Mouse (Mus musculus) MEL (cell line): ENCODE measurements around the gene Ttl. TPM values are rescaled to one million over a fixed set of nuclear protein-coding genes. Genes with fewer than 3 reads are reported as not detected.

Experiments
- DNase-seq: peaks from one replicate; pipeline ENCODE4 v3.0.0; 2011; ENCODE audit warnings: low read depth, low spot score
- H3K27ac ChIP-seq: 2 replicates; pipeline ENCODE4 v1.5.1; 2012; ENCODE audit warnings: low read depth, mild to moderate bottlenecking, control low read depth, low read length, moderate library complexity; ENCODE audit not compliant: control insufficient read depth
- H3K27me3 ChIP-seq, 2 experiments: fragments of 150-350 bp in 1 of 2; sonication (generic) in 1 of 2; 2 replicates each; pipeline ENCODE4 v1.6.1; 2012; ENCODE audit warnings: low read length in 2 of 2, mild to moderate bottlenecking in 2 of 2, improper control_type of control experiment in 1 of 2, moderate library complexity in 1 of 2; ENCODE audit not compliant: insufficient read depth in 2 of 2, control insufficient read depth in 1 of 2
- H3K36me3 ChIP-seq, 2 experiments: 2 replicates each; pipeline ENCODE4 v1.6.1; 2012 to 2014; ENCODE audit warnings: low read length in 2 of 2, improper control_type of control experiment in 1 of 2, inconsistent platforms in 1 of 2, mild to moderate bottlenecking in 1 of 2; ENCODE audit not compliant: insufficient read depth in 2 of 2, control insufficient read depth in 1 of 2
- H3K4me1 ChIP-seq, 2 experiments: fragments of 150-350 bp in 1 of 2; sonication (generic) in 1 of 2; 2 replicates each; pipeline ENCODE4 v1.6.1; 2012; ENCODE audit warnings: low read length in 2 of 2, improper control_type of control experiment in 1 of 2, mild to moderate bottlenecking in 1 of 2; ENCODE audit not compliant: insufficient read depth in 2 of 2, control insufficient read depth in 1 of 2
- H3K4me3 ChIP-seq, 2 experiments: fragments of 150-350 bp in 1 of 2; sonication (generic) in 1 of 2; 2 replicates each; pipeline ENCODE4 v1.5.1; 2012; ENCODE audit warnings: low read depth in 2 of 2, low read length in 2 of 2, mild to moderate bottlenecking in 2 of 2, moderate library complexity in 2 of 2, control low read depth in 1 of 2, improper control_type of control experiment in 1 of 2; ENCODE audit not compliant: control insufficient read depth in 1 of 2, insufficient read depth in 1 of 2
- H3K79me2 ChIP-seq: 2 replicates; pipeline ENCODE4 v1.6.1; 2012; ENCODE audit warnings: mild to moderate bottlenecking, low read length, moderate library complexity; ENCODE audit not compliant: control insufficient read depth, poor library complexity, insufficient read depth
- H3K9ac ChIP-seq: 2 replicates; pipeline ENCODE4 v1.6.1; 2012; ENCODE audit warnings: low read depth, mild to moderate bottlenecking, control low read depth, low read length, moderate library complexity; ENCODE audit not compliant: control insufficient read depth, poor library complexity, severe bottlenecking
- H3K9me3 ChIP-seq: fragments of 150-350 bp; sonication (generic); replicated peaks from 2 replicates; pipeline ENCODE4 v1.6.1; 2012; ENCODE audit warnings: mild to moderate bottlenecking, low read length, improper control_type of control experiment, moderate library complexity; ENCODE audit not compliant: insufficient read depth
- BHLHE40 ChIP-seq: IDR thresholded peaks from 2 replicates; pipeline ENCODE4 v1.6.1; 2012; ENCODE audit warnings: low read depth, mild to moderate bottlenecking, inconsistent platforms, low read length, improper control_type of control experiment, borderline replicate concordance
- CHD1 ChIP-seq: IDR thresholded peaks from 2 replicates; pipeline ENCODE4 v1.6.1; 2012; ENCODE audit warnings: low read depth, mild to moderate bottlenecking, inconsistent platforms, low read length, improper control_type of control experiment
- ETS1 ChIP-seq: IDR thresholded peaks from 2 replicates; pipeline ENCODE4 v1.6.1; 2012; ENCODE audit warnings: low read depth, mild to moderate bottlenecking, inconsistent platforms, low read length, improper control_type of control experiment, moderate library complexity
- GABPA ChIP-seq: IDR thresholded peaks from 2 replicates; pipeline ENCODE4 v1.6.1; 2012; ENCODE audit warnings: low read depth, mild to moderate bottlenecking, inconsistent platforms, low read length, improper control_type of control experiment, moderate library complexity
- GATA1 ChIP-seq: IDR thresholded peaks from 2 replicates; pipeline ENCODE4 v1.6.1; 2011; ENCODE audit warnings: low read depth, low read length, improper control_type of control experiment
- HCFC1 ChIP-seq: IDR thresholded peaks from 2 replicates; pipeline ENCODE4 v1.6.1; 2012; ENCODE audit warnings: low read depth, mild to moderate bottlenecking, inconsistent platforms, low read length, improper control_type of control experiment, moderate library complexity
- JUND ChIP-seq: IDR thresholded peaks from 2 replicates; pipeline ENCODE4 v1.6.1; 2011; ENCODE audit warnings: low read depth, mild to moderate bottlenecking, improper control_type of control experiment, low read length
- KAT2A ChIP-seq: conservative IDR thresholded peaks from 2 replicates; pipeline ENCODE4 v1.6.1; 2012; ENCODE audit warnings: low read depth, low read length, improper control_type of control experiment, inconsistent platforms
- MXI1 ChIP-seq: IDR thresholded peaks from 2 replicates; pipeline ENCODE4 v1.6.1; 2011; ENCODE audit warnings: mild to moderate bottlenecking, low read depth, low read length, improper control_type of control experiment
- MYB ChIP-seq: IDR thresholded peaks from 2 replicates; pipeline ENCODE4 v1.6.1; 2011; ENCODE audit warnings: mild to moderate bottlenecking, low read depth, low read length, improper control_type of control experiment
- NRF1 ChIP-seq: IDR thresholded peaks from 2 replicates; pipeline ENCODE4 v1.6.1; 2014; ENCODE audit warnings: low read depth, mild to moderate bottlenecking, inconsistent platforms, low read length, improper control_type of control experiment, moderate library complexity; ENCODE audit not compliant: poor library complexity, insufficient read depth, severe bottlenecking
- POLR2A ChIP-seq, 2 experiments: IDR thresholded peaks; 2 replicates each; pipeline ENCODE4 v1.6.1; 2011 to 2012; ENCODE audit warnings: low read length in 2 of 2, mild to moderate bottlenecking in 2 of 2, control low read depth in 1 of 2, improper control_type of control experiment in 1 of 2, low read depth in 1 of 2, moderate library complexity in 1 of 2; ENCODE audit not compliant: control insufficient read depth in 1 of 2, insufficient read depth in 1 of 2, poor library complexity in 1 of 2
- SIN3A ChIP-seq: IDR thresholded peaks from 2 replicates; pipeline ENCODE4 v1.6.1; 2012; ENCODE audit warnings: low read length, improper control_type of control experiment, inconsistent platforms
- SMC3 ChIP-seq: IDR thresholded peaks from 2 replicates; pipeline ENCODE4 v1.6.1; 2011; ENCODE audit warnings: low read depth, low read length, improper control_type of control experiment
- TAL1 ChIP-seq: IDR thresholded peaks from 2 replicates; pipeline ENCODE4 v1.6.1; 2012; ENCODE audit warnings: mild to moderate bottlenecking, inconsistent platforms, low read length, moderate library complexity, mixed read lengths
- UBTF ChIP-seq: IDR thresholded peaks from 2 replicates; pipeline ENCODE4 v1.6.1; 2012; ENCODE audit warnings: low read depth, mild to moderate bottlenecking, inconsistent platforms, low read length, improper control_type of control experiment, moderate library complexity, borderline replicate concordance; ENCODE audit not compliant: insufficient read depth
- USF1 ChIP-seq: IDR thresholded peaks from 2 replicates; pipeline ENCODE4 v1.6.1; 2014; ENCODE audit warnings: low read depth, mild to moderate bottlenecking, inconsistent platforms, low read length, improper control_type of control experiment, moderate library complexity
- ZC3H11A ChIP-seq: IDR thresholded peaks from 2 replicates; pipeline ENCODE4 v1.6.1; 2012; ENCODE audit warnings: low read depth, mild to moderate bottlenecking, inconsistent platforms, low read length, improper control_type of control experiment
- ZKSCAN1 ChIP-seq: IDR thresholded peaks from 2 replicates; pipeline ENCODE4 v1.6.1; 2012; ENCODE audit warnings: low read depth, mild to moderate bottlenecking, inconsistent platforms, low read length, improper control_type of control experiment, moderate library complexity
- polyA plus RNA-seq, 2 experiments: library from polyadenylated mRNA; stranded (reverse) in 1 of 2; unstranded in 1 of 2; fragments of >175 nt in 1 of 2; fragments of >200 nt in 1 of 2; gene quantifications; 2 replicates each; pipeline versions ENCODE4 v1.2.1 to v1.2.4; 2012; ENCODE audit warnings: low replicate concordance in 2 of 2, low read depth in 1 of 2; ENCODE audit not compliant: insufficient read length in 2 of 2, insufficient read depth in 1 of 2, missing spikeins in 1 of 2
- total RNA-seq: library from RNA; depleted of rRNA; stranded (reverse); fragments of 300-350 nt; gene quantifications from 2 replicates; pipeline ENCODE4 v1.2.3, GENCODE M21; 2012

Gene Ttl
- total and polyA plus RNA-seq, 3 experiments, result 5.7 to 9.3 TPM; not detected in 1

DNA sequence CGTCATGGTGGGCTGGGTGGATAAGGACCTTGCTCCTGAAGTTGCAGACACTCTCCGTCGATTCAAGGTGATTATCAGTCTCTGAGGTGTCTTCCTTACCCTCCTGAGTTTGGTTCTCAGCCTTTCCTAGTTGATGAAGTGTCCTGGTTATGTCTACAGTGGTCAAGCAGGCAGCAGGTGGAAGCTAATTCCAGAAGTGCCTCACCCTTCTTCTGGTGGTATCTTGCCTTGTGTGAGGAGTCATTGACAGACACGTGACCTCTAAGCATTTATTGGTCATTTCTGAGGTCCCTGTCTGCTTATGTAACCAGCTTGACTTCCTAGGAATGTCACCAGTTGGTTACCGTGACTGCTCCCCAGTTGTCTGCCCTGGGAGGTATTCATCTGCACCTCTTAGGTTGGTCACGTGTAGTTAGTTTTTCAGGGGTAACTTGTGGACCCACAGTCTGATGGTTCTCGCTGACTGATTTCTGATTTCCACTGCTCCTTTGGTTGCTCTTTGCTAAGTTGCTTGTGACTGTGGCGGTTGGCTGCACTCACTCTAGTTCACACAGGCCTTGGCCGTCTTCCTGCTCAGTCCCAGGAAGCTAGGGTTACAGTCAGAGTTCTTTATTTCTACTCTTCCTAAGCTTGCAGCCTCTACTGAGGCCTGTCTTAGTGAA lies 50.1 kb downstream of the Ttl start:
- H3K36me3 ChIP-seq, result peaks cover 0 to 28% of the 10 kb centered on the region in 2 experiments; a peak in 2 of 4 replicates
- TF ChIP-seq BHLHE40 (no peak), CHD1 (no peak), SMC3 (no peak), ETS1 (no peak), TAL1 (no peak), ZKSCAN1 (no peak), GABPA (no peak), MXI1 (no peak), ZC3H11A (no peak), POLR2A (IDR thresholded peaks at IDR 0.05; ENCODE audit: control insufficient read depth in 1 of 2, insufficient read depth in 1 of 2, low read depth in 1 of 2, low read length in 2 of 2, poor library complexity in 1 of 2) (no peak), KAT2A (no peak), SIN3A (no peak), NRF1 (no peak), UBTF (no peak), USF1 (no peak), GATA1 (no peak), MYB (no peak)
- TF ChIP-seq, all 39 proteins: peak for 0
- Histone ChIP-seq H3K27ac (no peak overlapping the region), H3K4me3 (no peak overlapping the region), H3K9me3 (no peaks in the 10 kb centered on the region), H3K9ac (no peak overlapping the region), H3K79me2 (no peaks in the 10 kb centered on the region), H3K27me3 (no peaks in the 10 kb centered on the region), H3K4me1 (no peaks in the 10 kb centered on the region)
- no peak for DNase-seq

DNA sequence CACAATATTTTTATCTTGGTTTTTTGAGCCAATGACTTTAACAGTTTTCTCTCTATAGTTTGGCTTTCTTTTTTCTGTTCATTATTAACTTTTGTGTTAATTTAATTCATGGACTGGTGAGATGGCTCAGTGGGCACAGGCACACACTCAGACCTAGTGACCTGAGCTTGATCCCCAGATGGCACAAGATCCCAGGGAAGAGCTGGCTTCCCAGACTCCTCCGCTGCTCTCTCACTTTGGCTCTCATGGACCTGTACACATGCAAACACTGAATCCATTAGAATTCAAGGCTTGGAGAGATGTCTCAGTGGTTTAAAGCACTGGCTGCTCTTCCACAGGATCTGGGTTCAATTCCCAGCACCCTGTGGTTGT lies 50.6 kb downstream of the Ttl start:
- no peak overlapping the region for H3K27ac ChIP-seq
- no peak overlapping the region for H3K9ac ChIP-seq
- H3K4me1 ChIP-seq, result no peaks in the 10 kb centered on the region
- peaks cover 0 to 28% of the 10 kb centered on the region in 2 experiments; a peak in 2 of 4 replicates for H3K36me3 ChIP-seq
- no peak for DNase-seq
- H3K4me3 ChIP-seq, result no peak overlapping the region
- H3K79me2 ChIP-seq, result no peaks in the 10 kb centered on the region
- no peaks in the 10 kb centered on the region for H3K9me3 ChIP-seq
- H3K27me3 ChIP-seq, result no peaks in the 10 kb centered on the region
- TF ChIP-seq ZC3H11A, result no peak
- TF ChIP-seq HCFC1, result no peak
- no peak for TF ChIP-seq JUND
- TF ChIP-seq BHLHE40, result no peak
